In genomic region chr15:97907801-97908751, GRCm38 (mm10) we compare ENCODE assay signal across 8 mouse cellular contexts. TPM values are rescaled to one million over a fixed set of nuclear protein-coding genes. Genes with fewer than 3 reads are reported as not detected.
DNase-seq lines count a peak whose midpoint lies in the region; TF ChIP-seq lines count a peak whose summit lies in the region.

No protein-coding gene starts in this region.

- DNase-seq in layer of hippocampus, adult 2 months (ENCODE audit: low spot score in 2 of 2): no peak
- no peak for DNase-seq in layer of hippocampus, adult 9-11 months
- DNase-seq in embryo, embryonic 10.5 days (ENCODE audit: low spot score): peak; percentile 74
- peak; percentile 18 for DNase-seq in heart, adult 8-10 months (ENCODE audit: low spot score)
- peak; percentile 78 for DNase-seq in kidney, adult 9 months
- DNase-seq in lung, postnatal 25 days (ENCODE audit: low spot score): peak; percentile 43
- DNase-seq in retina, adult 2 months (ENCODE audit: low read depth, low spot score): peak; percentile 9
- no peak for DNase-seq in right cerebral cortex, postnatal 25 days

- H3K4me3 ChIP-seq in layer of hippocampus, adult 2 months: peak overlapping the region; percentile 51

- no peak for TF ChIP-seq CTCF in layer of hippocampus, adult 2 months (conservative IDR thresholded peaks at IDR 0.05)

- no peak overlapping the region for H3K27ac ChIP-seq in layer of hippocampus, adult 2 months

RNA-seq across cellular contexts. Expression of gene Vdr, which starts 2.4 kb away (rescaled TPM):
- total RNA-seq in layer of hippocampus, adult 2 months (2021): under 1 TPM in 1 of 2 experiments, not detected in 1; 0.10 TPM
- 1 to 10 TPM in 3 of 4 experiments, under 1 TPM in 1; 0.98 to 1.6 (median 1.4) TPM for total RNA-seq in heart, adult 8-10 months (2022)

RNA-seq across cellular contexts. Expression of gene Tmem106c, which starts 55.9 kb away (rescaled TPM):
- total RNA-seq in layer of hippocampus, adult 2 months (2021): 10 to 100 TPM; 32.8 to 34.1 TPM
- 10 to 100 TPM; 12.8 to 17.9 (median 14.9) TPM for total RNA-seq in heart, adult 8-10 months (2022)

Comparison
In these comparisons a context has a peak if more than half of its experiments do, and no peak if none do; other contexts are left out.
1. DNase-seq: peak in embryo, embryonic 10.5 days (single experiment), heart, adult 8-10 months (single experiment), kidney, adult 9 months (single experiment), lung, postnatal 25 days (single experiment) and retina, adult 2 months (single experiment); none in layer of hippocampus, adult 2 months (0 of 2), layer of hippocampus, adult 9-11 months (single experiment) and right cerebral cortex, postnatal 25 days (single experiment).